Mouse (Mus musculus) bone marrow, adult 2 months (tissue): Measurements from ENCODE around the gene Slc4a11. TPM values are rescaled to one million over a fixed set of nuclear protein-coding genes. Genes with fewer than 3 reads are reported as not detected.

Experiments
- H3K27ac ChIP-seq: fragments of 200-500 bp; 2 replicates; pipeline ENCODE4 v1.5.1; 2012; ENCODE audit warnings: low read depth, mild to moderate bottlenecking, control low read depth, inconsistent platforms, low read length; ENCODE audit not compliant: control insufficient read depth, poor library complexity, insufficient read depth
- H3K4me1 ChIP-seq: fragments of 200-500 bp; 2 replicates; pipeline ENCODE4 v1.6.1; 2011; ENCODE audit warnings: low read length; ENCODE audit not compliant: control insufficient read depth, insufficient read depth
- H3K4me3 ChIP-seq: fragments of 200-500 bp; replicated peaks from 2 replicates; pipeline ENCODE3; 2011; ENCODE audit warnings: mild to moderate bottlenecking, low read depth, low read length, control low read depth; ENCODE audit not compliant: control insufficient read depth
- CTCF ChIP-seq: fragments of 200-500 bp; IDR thresholded peaks from 2 replicates; pipeline ENCODE4 v1.5.1; 2011; ENCODE audit warnings: low read length, control low read depth; ENCODE audit not compliant: control insufficient read depth, insufficient read depth
- POLR2A ChIP-seq: fragments of 200-500 bp; IDR thresholded peaks from 2 replicates; pipeline ENCODE4 v1.6.1; 2011; ENCODE audit warnings: low read depth, mild to moderate bottlenecking, control low read depth, low read length, borderline replicate concordance; ENCODE audit not compliant: control insufficient read depth
- WGBS: fragments of 180-500 bp; shearing (Covaris S2); methylation state at CpG from one replicate; pipeline ENCODE4 v1.1.7; 2018; 5-methylcytosine and 5-hydroxymethylcytosine counted together
- polyA plus RNA-seq: library from polyadenylated mRNA; stranded (reverse); fragments of >200 nt; gene quantifications from 2 replicates; pipeline ENCODE4 v1.2.4, GENCODE M21; 2011; ENCODE audit warnings: low replicate concordance; ENCODE audit not compliant: missing spikeins, insufficient read depth, insufficient read length

Slc4a11 gene
- polyA plus RNA-seq, 1 experiment: 2.5 TPM

DNA sequence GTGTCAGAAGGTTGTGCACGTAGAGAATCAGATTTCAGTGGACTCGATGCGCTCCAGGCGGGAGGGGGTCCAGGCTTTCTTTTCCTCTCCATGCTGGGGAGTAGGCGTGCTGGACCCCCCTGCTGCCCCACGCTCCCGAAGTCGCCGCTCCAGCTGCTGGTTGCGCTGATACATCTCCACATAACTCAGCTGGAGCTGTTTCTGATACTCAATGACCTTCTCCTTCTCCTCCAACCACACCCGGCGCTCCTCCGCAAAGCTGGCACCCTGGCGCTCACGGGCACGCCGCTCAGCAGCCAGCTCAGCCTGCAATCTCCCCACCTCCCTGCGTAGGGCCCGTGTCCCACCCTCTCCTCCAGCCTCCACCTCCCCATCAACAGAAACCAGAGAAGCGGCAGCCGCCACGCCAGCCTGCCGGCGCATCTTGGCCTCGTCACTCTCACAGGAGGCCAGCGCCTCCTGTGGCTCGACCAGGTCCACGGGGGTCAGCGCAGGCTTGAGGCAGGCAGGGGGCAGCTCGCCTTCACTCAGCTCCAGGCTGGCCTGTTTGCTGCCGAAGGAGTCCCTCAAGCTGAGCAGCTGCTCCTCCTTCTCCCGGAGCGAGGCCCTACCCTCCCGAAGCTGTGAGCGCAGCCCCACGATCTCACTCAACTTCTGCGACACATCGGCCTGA lies 62.4 kb downstream of the Slc4a11 start:
- no peak overlapping the region for H3K4me3 ChIP-seq
- peaks cover 2% of the 10 kb centered on the region; the same call in 1 of the 2 replicates for H3K4me1 ChIP-seq
- WGBS: 4% methylated on average over 38 of the region's 38 CpGs
- H3K27ac ChIP-seq: no peak overlapping the region
- TF ChIP-seq POLR2A: 0 out of 2 replicates have a peak, but pooled peaks have one; percentile 4
- TF ChIP-seq CTCF: peak; percentile 17; the same call in 1 of the 2 replicates

Other genes starting within 250 kb of the Slc4a11 start
- gene Ptpra, start 247.2 kb downstream of the Slc4a11 start, polyA plus RNA-seq: 25.6 and 33.1 TPM in 2 replicates
- 33.2 and 57.4 TPM in 2 replicates for gene Mrps26, start 133.8 kb downstream of the Slc4a11 start, polyA plus RNA-seq
- not detected in 2 replicates for gene Oxt, start 121.3 kb downstream of the Slc4a11 start, polyA plus RNA-seq
- not detected in 2 replicates for gene Avp, start 115.0 kb downstream of the Slc4a11 start, polyA plus RNA-seq
- 2.5 and 3.1 TPM in 2 replicates for gene Fastkd5, start 67.5 kb downstream of the Slc4a11 start, polyA plus RNA-seq
- gene Ubox5, start 67.5 kb downstream of the Slc4a11 start, polyA plus RNA-seq: 2.3 and 5.4 TPM in 2 replicates
- 0.72 and 2.6 TPM in 2 replicates for gene Lzts3, start 54.7 kb downstream of the Slc4a11 start, polyA plus RNA-seq
- gene Ddrgk1, start 32.9 kb downstream of the Slc4a11 start, polyA plus RNA-seq: 133 and 165 TPM in 2 replicates
- gene Itpa, start 29.9 kb downstream of the Slc4a11 start, polyA plus RNA-seq: 34.3 and 42.3 TPM in 2 replicates
- 12.9 and 26.6 TPM in 2 replicates for gene 4930402H24Rik, start 208.9 kb upstream of the Slc4a11 start, polyA plus RNA-seq
- 4.4 and 6.2 TPM in 2 replicates for gene Atrn, start 209.0 kb upstream of the Slc4a11 start, polyA plus RNA-seq